Mouse (Mus musculus) adrenal gland, postnatal 14 days (tissue): ENCODE measurements around the gene 2010300C02Rik. TPM values are rescaled to one million over a fixed set of nuclear protein-coding genes. Genes with fewer than 3 reads are reported as not detected.

ENCODE experiments used
- DNase-seq: peaks from one replicate; pipeline ENCODE4 v3.0.0; 2021; ENCODE audit warnings: mixed read lengths
- total RNA-seq: library from RNA; stranded (reverse); gene quantifications from 2 replicates; pipeline ENCODE4 v1.2.3, GENCODE M21; 2021

The 2010300C02Rik gene
- total RNA-seq, 1 experiment from 2014 or later, result 3.1 TPM

GRCm38 (mm10) chr1:37568379-37568778 lies 151.5 kb downstream of the 2010300C02Rik start:
- no peak for DNase-seq

DNA sequence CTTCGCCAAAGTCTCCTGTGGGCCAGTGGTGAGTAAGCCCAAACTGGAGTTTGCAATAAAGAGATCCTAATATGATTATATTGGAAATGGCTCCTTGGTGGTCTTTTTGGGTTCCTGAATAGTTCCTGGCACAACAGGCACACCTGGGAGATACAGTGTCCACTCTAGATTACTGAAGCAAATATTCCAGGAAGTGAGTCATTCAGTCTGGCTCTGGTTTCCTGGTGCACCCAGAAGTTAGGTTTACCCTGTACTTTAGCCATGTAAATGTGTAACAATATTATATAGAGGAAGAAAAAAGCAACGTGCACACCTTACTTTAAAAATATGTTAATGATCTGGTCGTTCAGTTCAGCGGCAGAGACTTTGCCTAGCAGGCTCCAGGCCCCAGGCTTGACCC lies 153.1 kb downstream of the 2010300C02Rik start:
- DNase-seq, result no peak

GRCm38 (mm10) chr1:37566344-37566743 lies 153.5 kb downstream of the 2010300C02Rik start:
- DNase-seq, result no peak

- no peak for DNase-seq
Observed at GRCm38 (mm10) chr1:37565396-37565795, 154.5 kb downstream of the 2010300C02Rik start.

DNA sequence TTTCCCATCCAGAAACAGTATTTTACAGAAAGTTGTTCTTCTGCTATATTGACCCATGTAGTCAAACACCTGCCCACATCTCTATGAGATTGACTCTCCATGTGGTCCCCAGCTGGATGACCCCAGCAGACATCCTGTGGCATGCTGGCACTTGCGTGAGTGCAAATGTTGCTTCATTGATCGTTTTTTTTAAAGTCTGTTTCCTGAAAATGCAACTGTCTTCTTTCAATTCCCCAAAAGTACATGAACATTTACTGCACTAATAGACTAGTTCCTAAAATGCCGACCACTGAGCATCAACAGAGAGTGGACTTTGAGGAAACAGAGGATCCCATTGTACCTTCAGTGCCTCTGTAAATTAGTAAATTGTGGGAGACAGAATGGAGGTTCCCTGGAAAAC lies 157.9 kb downstream of the 2010300C02Rik start:
- no peak for DNase-seq

Other genes with a start within 250 kb of the 2010300C02Rik start
- gene Mgat4a, start 179.1 kb downstream of the 2010300C02Rik start, total RNA-seq, result 10.6 and 11.2 TPM in 2 replicates
- gene Tsga10, start 146.3 kb upstream of the 2010300C02Rik start, total RNA-seq, result 4.6 and 5.2 TPM in 2 replicates
- 18.4 and 19.3 TPM in 2 replicates for gene Lipt1, start 151.7 kb upstream of the 2010300C02Rik start, total RNA-seq
- gene Mitd1, start 170.3 kb upstream of the 2010300C02Rik start, total RNA-seq, result 13.1 and 17.5 TPM in 2 replicates
- 308 and 342 TPM in 2 replicates for gene Mrpl30, start 170.4 kb upstream of the 2010300C02Rik start, total RNA-seq
- not detected in 2 replicates for gene Lyg2, start 196.4 kb upstream of the 2010300C02Rik start, total RNA-seq
- not detected in 2 replicates for gene Lyg1, start 237.7 kb upstream of the 2010300C02Rik start, total RNA-seq